13 mouse cellular contexts compared by ENCODE assay signal in genomic region chr13:99679430-99679829, GRCm38 (mm10).
A peak's percentile ranks its signal among the peaks of the same experiment; 100 is the strongest.
DNase-seq lines count a peak whose midpoint lies in the region; ATAC-seq lines count a peak whose summit lies in the region.
"Had no signal": no experiment of that assay in that cellular context is flagged by ENCODE, and none has a peak within 500 bp of the region (broad histone marks: within the 10 kb centered on the region; RNA-seq: fewer than 3 reads in every experiment).

No protein-coding gene starts in this region.

- 37% methylated on average over 2 of the region's 2 CpGs for WGBS in forebrain, embryonic 14.5 days
- 36% methylated on average over 2 of the region's 2 CpGs for WGBS in forebrain, embryonic 13.5 days
- 2% methylated on average over 2 of the region's 2 CpGs for WGBS in heart, embryonic 11.5 days (ENCODE audit: insufficient replicate concordance)
- WGBS in liver, embryonic 16.5 days (ENCODE audit: insufficient replicate concordance): 2% methylated on average over 2 of the region's 2 CpGs

- peaks cover 5% of the 10 kb centered on the region; the same call in 1 of the 2 replicates for H3K9me3 ChIP-seq in forebrain, embryonic 14.5 days (replicated peaks; ENCODE audit: control insufficient read depth, low read length)
- H3K9me3 ChIP-seq in forebrain, embryonic 13.5 days (replicated peaks): no peaks in the 10 kb centered on the region
- H3K9me3 ChIP-seq in heart, embryonic 11.5 days (replicated peaks; ENCODE audit: control insufficient read depth, low read length): no peaks in the 10 kb centered on the region; the same call in 1 of the 2 replicates
- H3K9me3 ChIP-seq in liver, embryonic 16.5 days (replicated peaks; ENCODE audit: control insufficient read depth, low read length): no peaks in the 10 kb centered on the region
- H3K9me3 ChIP-seq: hindbrain, embryonic 15.5 days had no signal

- H3K4me2 ChIP-seq in forebrain, embryonic 14.5 days (ENCODE audit: low read length): no peak overlapping the region
- no peak overlapping the region for H3K4me2 ChIP-seq in forebrain, embryonic 13.5 days
- 0 out of 2 replicates have a peak overlapping the region, but pooled peaks have one; percentile 7 for H3K4me2 ChIP-seq in heart, embryonic 11.5 days
- no peak overlapping the region for H3K4me2 ChIP-seq in liver, embryonic 16.5 days (ENCODE audit: low read depth, low read length)
- H3K4me2 ChIP-seq: embryonic facial prominence, embryonic 15.5 days; hindbrain, embryonic 15.5 days; limb, embryonic 12.5 days; neural tube, embryonic 13.5 days had no signal

- no peaks in the 10 kb centered on the region for H3K27me3 ChIP-seq in forebrain, embryonic 14.5 days (replicated peaks; ENCODE audit: control insufficient read depth, insufficient read depth, low read length)
- H3K27me3 ChIP-seq in forebrain, embryonic 13.5 days: peaks cover under 1% of the 10 kb centered on the region
- no peaks in the 10 kb centered on the region for H3K27me3 ChIP-seq in heart, embryonic 11.5 days (ENCODE audit: control insufficient read depth, insufficient read depth, low read length)
- no peaks in the 10 kb centered on the region for H3K27me3 ChIP-seq in liver, embryonic 16.5 days (ENCODE audit: control insufficient read depth, insufficient read depth, low read depth, low read length)
- H3K27me3 ChIP-seq: embryonic facial prominence, embryonic 15.5 days; hindbrain, embryonic 15.5 days; limb, embryonic 12.5 days; neural tube, embryonic 13.5 days had no signal

- no peak overlapping the region for H3K9ac ChIP-seq in forebrain, embryonic 14.5 days (ENCODE audit: low read length)
- H3K9ac ChIP-seq in forebrain, embryonic 13.5 days: no peak overlapping the region
- no peak overlapping the region for H3K9ac ChIP-seq in heart, embryonic 11.5 days (ENCODE audit: low read depth, low read length)
- no peak overlapping the region for H3K9ac ChIP-seq in liver, embryonic 16.5 days (ENCODE audit: low read depth, low read length)
- H3K9ac ChIP-seq: embryonic facial prominence, embryonic 15.5 days; hindbrain, embryonic 15.5 days; limb, embryonic 12.5 days; neural tube, embryonic 13.5 days had no signal

- H3K4me1 ChIP-seq in forebrain, embryonic 14.5 days (ENCODE audit: control insufficient read depth, insufficient read depth, low read length): peaks cover 17% of the 10 kb centered on the region
- peaks cover 26% of the 10 kb centered on the region for H3K4me1 ChIP-seq in forebrain, embryonic 13.5 days
- peaks cover 9% of the 10 kb centered on the region; the same call in 1 of the 2 replicates for H3K4me1 ChIP-seq in heart, embryonic 11.5 days (ENCODE audit: control insufficient read depth, insufficient read depth, low read length)
- H3K4me1 ChIP-seq in liver, embryonic 16.5 days (ENCODE audit: control insufficient read depth, low read depth, low read length): peaks cover 4% of the 10 kb centered on the region; the same call in 1 of the 2 replicates
- H3K4me1 ChIP-seq: embryonic facial prominence, embryonic 15.5 days; limb, embryonic 12.5 days had no signal

- no peak overlapping the region for H3K27ac ChIP-seq in forebrain, embryonic 14.5 days (ENCODE audit: low read depth, low read length)
- no peak overlapping the region for H3K27ac ChIP-seq in forebrain, embryonic 13.5 days
- peak overlapping the region; percentile 65 for H3K27ac ChIP-seq in heart, embryonic 11.5 days (ENCODE audit: low read depth, low read length)
- no peak overlapping the region for H3K27ac ChIP-seq in liver, embryonic 16.5 days (ENCODE audit: low read length)
- H3K27ac ChIP-seq: embryonic facial prominence, embryonic 15.5 days; hindbrain, embryonic 15.5 days; limb, embryonic 12.5 days; neural tube, embryonic 13.5 days had no signal

- no peak overlapping the region for H3K4me3 ChIP-seq in forebrain, embryonic 14.5 days (ENCODE audit: low read depth, low read length)
- H3K4me3 ChIP-seq in forebrain, embryonic 13.5 days: no peak overlapping the region
- H3K4me3 ChIP-seq in heart, embryonic 11.5 days (ENCODE audit: low read depth, low read length): no peak overlapping the region
- no peak overlapping the region for H3K4me3 ChIP-seq in liver, embryonic 16.5 days (ENCODE audit: low read depth, low read length)
- H3K4me3 ChIP-seq: embryonic facial prominence, embryonic 15.5 days; hindbrain, embryonic 15.5 days; limb, embryonic 12.5 days; neural tube, embryonic 13.5 days had no signal

- no peak for ATAC-seq in forebrain, embryonic 14.5 days
- ATAC-seq in forebrain, embryonic 13.5 days: no peak
- peak; percentile 90 for ATAC-seq in heart, embryonic 11.5 days (replicated peaks; ENCODE audit: insufficient number of reproducible peaks, low FRiP score, low TSS enrichment)
- peak; percentile 88 for ATAC-seq in liver, embryonic 16.5 days (ENCODE audit: low read depth)
- ATAC-seq in inflammation-experienced regulatory T-cells, adult 6 months: no peak
- ATAC-seq: CD4-positive, CD25-positive, alpha-beta regulatory T cell, adult 4 months had no signal

- peak; percentile 37 for DNase-seq in forebrain, embryonic 14.5 days (ENCODE audit: low spot score)
- DNase-seq in R1 (ENCODE audit: low read depth, low spot score): peak; percentile 64
- no peak for DNase-seq in kidney, postnatal 14 days
- no peak for DNase-seq in layer of hippocampus, postnatal 25 days (ENCODE audit: extremely low spot score in 1 of 2, low spot score in 1 of 2)

- no peaks in the 10 kb centered on the region for H3K36me3 ChIP-seq in forebrain, embryonic 14.5 days (ENCODE audit: control insufficient read depth, insufficient read depth, low read length)
- no peaks in the 10 kb centered on the region for H3K36me3 ChIP-seq in forebrain, embryonic 13.5 days (ENCODE audit: poor library complexity, severe bottlenecking)
- no peaks in the 10 kb centered on the region for H3K36me3 ChIP-seq in heart, embryonic 11.5 days (ENCODE audit: control insufficient read depth, insufficient read depth, low read length)
- no peaks in the 10 kb centered on the region for H3K36me3 ChIP-seq in liver, embryonic 16.5 days (ENCODE audit: control insufficient read depth, insufficient read depth)
- H3K36me3 ChIP-seq: embryonic facial prominence, embryonic 15.5 days; hindbrain, embryonic 15.5 days; limb, embryonic 12.5 days; neural tube, embryonic 13.5 days had no signal

Comparison
In these comparisons a context has a peak if more than half of its experiments do, and no peak if none do; other contexts are left out.
1. ATAC-seq: peak in heart, embryonic 11.5 days (single experiment) and liver, embryonic 16.5 days (single experiment); none in forebrain, embryonic 14.5 days (single experiment), forebrain, embryonic 13.5 days (single experiment) and inflammation-experienced regulatory T-cells, adult 6 months (single experiment).
2. DNase-seq: peak in forebrain, embryonic 14.5 days (single experiment) and R1 (single experiment); none in kidney, postnatal 14 days (single experiment) and layer of hippocampus, postnatal 25 days (0 of 2).